Mouse (Mus musculus) lung, embryonic 15.5 days (tissue): Measurements from ENCODE around the gene Mrps11. TPM values are rescaled to one million over a fixed set of nuclear protein-coding genes. Genes with fewer than 3 reads are reported as not detected.

Experiments
- polyA plus RNA-seq: library from polyadenylated mRNA; unstranded; fragments of >200 nt; fragmentation: Nextera tagmentation; extraction: Ambion mirVana; gene quantifications from 2 replicates; pipeline ENCODE4 v1.2.1, GENCODE M21; 2015

Gene Mrps11
- polyA plus RNA-seq, 1 experiment from 2014 or later, result 76.3 TPM

Other genes starting within 250 kb of the Mrps11 start
- 0.97 and 1.1 TPM in 2 replicates for gene Ntrk3, start 45.1 kb upstream of the Mrps11 start, polyA plus RNA-seq
- 57.0 and 60.9 TPM in 2 replicates for gene Mrpl46, start 412 bp downstream of the Mrps11 start, polyA plus RNA-seq
- gene Det1, start 64.1 kb downstream of the Mrps11 start, polyA plus RNA-seq, result 17.9 and 19.1 TPM in 2 replicates
- gene Aen, start 112.7 kb downstream of the Mrps11 start, polyA plus RNA-seq, result 35.7 and 36.7 TPM in 2 replicates
- 9.4 and 13.9 TPM in 2 replicates for gene Isg20, start 130.3 kb downstream of the Mrps11 start, polyA plus RNA-seq